Mouse (Mus musculus) layer of hippocampus, adult 2 months (tissue): Measurements from ENCODE around the gene Med27. TPM values are rescaled to one million over a fixed set of nuclear protein-coding genes. Genes with fewer than 3 reads are reported as not detected.

Source experiments
- DNase-seq, 2 experiments: peaks; one replicate each; pipeline ENCODE4 v3.0.0; 2022; ENCODE audit warnings: low spot score in 2 of 2
- H3K27ac ChIP-seq: fragments of 200-600 bp; 2 replicates; pipeline ENCODE4 v1.8.1; 2022
- H3K4me3 ChIP-seq: fragments of 200-600 bp; 2 replicates; pipeline ENCODE4 v1.8.1; 2022; ENCODE audit warnings: mild to moderate bottlenecking
- CTCF ChIP-seq: fragments of 200-600 bp; conservative IDR thresholded peaks from 2 replicates; pipeline ENCODE4 v1.8.1; 2022; ENCODE audit warnings: antibody characterized with exemption, mild to moderate bottlenecking, moderate library complexity
- total RNA-seq, 2 experiments: library from RNA; stranded (reverse); gene quantifications; 2 replicates each; pipeline ENCODE4 v1.2.3; 2021

The Med27 gene
- total RNA-seq, 2 experiments from 2014 or later: 45.3 to 45.5 TPM

- TF ChIP-seq CTCF: no peak
- DNase-seq: no peak
- Histone ChIP-seq H3K27ac (peak overlapping the region; percentile 39; the same call in 1 of the 2 replicates), H3K4me3 (no peak overlapping the region)
Measured at GRCm38 (mm10) chr2:29422126-29422840, 75.7 kb downstream of the Med27 start.

GRCm38 (mm10) chr2:29423059-29423458, 76.4 kb downstream of the Med27 start:
- no peak for DNase-seq
- Histone ChIP-seq H3K27ac (no peak overlapping the region), H3K4me3 (no peak overlapping the region)
- TF ChIP-seq CTCF: no peak

- H3K27ac ChIP-seq: no peak overlapping the region
Measured at GRCm38 (mm10) chr2:29425386-29425785, 78.8 kb downstream of the Med27 start.

GRCm38 (mm10) chr2:29426684-29427083, 80.1 kb downstream of the Med27 start:
- TF ChIP-seq CTCF: no peak
- DNase-seq: no peak

More at GRCm38 (mm10) chr2:29425386-29425785, 78.8 kb downstream of the Med27 start:
- H3K4me3 ChIP-seq: no peak overlapping the region
- no peak for TF ChIP-seq CTCF
- no peak for DNase-seq

GRCm38 (mm10) chr2:29432565-29432964, 85.9 kb downstream of the Med27 start:
- Histone ChIP-seq H3K27ac (no peak overlapping the region; the same call in 1 of the 2 replicates), H3K4me3 (no peak overlapping the region)
- no peak for DNase-seq
- no peak for TF ChIP-seq CTCF

More at GRCm38 (mm10) chr2:29426684-29427083, 80.1 kb downstream of the Med27 start:
- no peak overlapping the region for H3K4me3 ChIP-seq
- 0 out of 2 replicates have a peak overlapping the region, but pooled peaks have one; percentile 36 for H3K27ac ChIP-seq

- no peak for TF ChIP-seq CTCF
- DNase-seq: no peak
Measured at GRCm38 (mm10) chr2:29436376-29436775, 89.8 kb downstream of the Med27 start.

GRCm38 (mm10) chr2:29437111-29437510, 90.5 kb downstream of the Med27 start:
- no peak overlapping the region for H3K27ac ChIP-seq
- DNase-seq: no peak
- TF ChIP-seq CTCF: no peak
- H3K4me3 ChIP-seq: no peak overlapping the region

More at GRCm38 (mm10) chr2:29436376-29436775, 89.8 kb downstream of the Med27 start:
- no peak overlapping the region for H3K4me3 ChIP-seq
- no peak overlapping the region; the same call in 1 of the 2 replicates for H3K27ac ChIP-seq

- no peak for DNase-seq
- Histone ChIP-seq H3K27ac (peak overlapping the region; percentile 52; the same call in 1 of the 2 replicates), H3K4me3 (no peak overlapping the region)
- TF ChIP-seq CTCF: no peak
Measured at GRCm38 (mm10) chr2:29437861-29438529, 91.4 kb downstream of the Med27 start.

- no peak overlapping the region for H3K4me3 ChIP-seq
Measured at GRCm38 (mm10) chr2:29438530-29438862, 91.9 kb downstream of the Med27 start.

GRCm38 (mm10) chr2:29438986-29439385, 92.4 kb downstream of the Med27 start:
- no peak overlapping the region for H3K4me3 ChIP-seq
- DNase-seq: no peak
- no peak for TF ChIP-seq CTCF
- peak overlapping the region; percentile 52 for H3K27ac ChIP-seq

More at GRCm38 (mm10) chr2:29438530-29438862, 91.9 kb downstream of the Med27 start:
- no peak for TF ChIP-seq CTCF
- DNase-seq: no peak
- H3K27ac ChIP-seq: peak overlapping the region; percentile 52

GRCm38 (mm10) chr2:29439396-29439795, 92.8 kb downstream of the Med27 start:
- no peak for TF ChIP-seq CTCF
- Histone ChIP-seq H3K4me3 (no peak overlapping the region), H3K27ac (peak overlapping the region; percentile 52; the same call in 1 of the 2 replicates)
- DNase-seq: no peak

- no peak for TF ChIP-seq CTCF
- DNase-seq: no peak
- H3K4me3 ChIP-seq: no peak overlapping the region
- H3K27ac ChIP-seq: peak overlapping the region; percentile 52; the same call in 1 of the 2 replicates
Measured at GRCm38 (mm10) chr2:29439857-29440502, 93.4 kb downstream of the Med27 start.

- no peak for DNase-seq
- TF ChIP-seq CTCF: no peak
- Histone ChIP-seq H3K27ac (no peak overlapping the region), H3K4me3 (no peak overlapping the region)
Measured at GRCm38 (mm10) chr2:29442275-29442674, 95.7 kb downstream of the Med27 start.
